Mouse (Mus musculus) neutrophil, adult 83 days (primary cell): ENCODE results near the gene Smg9. TPM values are rescaled to one million over a fixed set of nuclear protein-coding genes. Genes with fewer than 3 reads are reported as not detected.

Source experiments
- total RNA-seq, 2 experiments: library from RNA; stranded (reverse); gene quantifications; one replicate each; pipeline ENCODE4 v1.2.4; 2023

Gene Smg9
- total RNA-seq = 10 to 100 TPM; 47.5 to 50.1 TPM

GRCm38 (mm10) chr7:24399256-24400081, at the start of gene Smg9:
Smg9 (plus strand) TSS chr7:24399619.

GRCm38 (mm10) chr7:24369731-24370541, 29.5 kb upstream of the Smg9 start, which contains the start of gene Kcnn4:
Kcnn4 (plus strand) TSS chr7:24370263.

GRCm38 (mm10) chr7:24451855-24452311, 52.5 kb downstream of the Smg9 start, which contains the start of gene Irgc1:
Irgc1 (minus strand) TSS chr7:24452297.

GRCm38 (mm10) chr7:24462388-24463319, 63.2 kb downstream of the Smg9 start, which contains the start of gene Plaur:
Plaur (plus strand) TSS chr7:24462484.

Other genes starting within 250 kb of the Smg9 start
- under 1 TPM in 1 of 2 experiments, not detected in 1; 0.28 TPM for gene Zfp114, start 224.6 kb upstream of the Smg9 start, total RNA-seq
- 1 to 10 TPM; 3.6 to 4.0 TPM for gene Zfp111, start 188.2 kb upstream of the Smg9 start, total RNA-seq
- gene Zfp109, start 162.1 kb upstream of the Smg9 start, total RNA-seq = under 1 TPM; 0.73 to 0.90 TPM
- gene Zfp108, start 144.8 kb upstream of the Smg9 start, total RNA-seq = under 1 TPM in 1 of 2 experiments, not detected in 1; 0.35 TPM
- under 1 TPM; 0.18 to 0.57 TPM for gene Zfp93, start 129.2 kb upstream of the Smg9 start, total RNA-seq
- gene Zfp61, start 98.4 kb upstream of the Smg9 start, total RNA-seq = 1 to 10 TPM; 4.1 to 4.4 TPM
- 1 to 10 TPM in 1 of 2 experiments, under 1 TPM in 1; 0.50 to 1.2 TPM for gene Zfp94, start 83.0 kb upstream of the Smg9 start, total RNA-seq
- gene Tescl, start 65.7 kb upstream of the Smg9 start, total RNA-seq = not detected
- gene Lypd5, start 50.4 kb upstream of the Smg9 start, total RNA-seq = not detected
- 10 to 100 TPM; 18.0 to 23.3 TPM for gene Kcnn4, start 29.4 kb upstream of the Smg9 start, total RNA-seq
- 1 to 10 TPM; 1.2 to 1.6 TPM for gene Irgc1, start 52.7 kb downstream of the Smg9 start, total RNA-seq
- gene Plaur, start 62.9 kb downstream of the Smg9 start, total RNA-seq = 100 to 1,000 TPM; 869 to 905 TPM
- under 1 TPM in 1 of 2 experiments, not detected in 1; 0.20 TPM for gene Cadm4, start 82.4 kb downstream of the Smg9 start, total RNA-seq
- under 1 TPM; 0.53 to 0.96 TPM for gene Zfp428, start 107.4 kb downstream of the Smg9 start, total RNA-seq
- not detected for gene AC161166.1, start 112.8 kb downstream of the Smg9 start, total RNA-seq
- gene Irgq, start 131.1 kb downstream of the Smg9 start, total RNA-seq = 1 to 10 TPM; 5.8 to 6.4 TPM
- gene Pinlyp, start 146.5 kb downstream of the Smg9 start, total RNA-seq = not detected
- gene Xrcc1, start 146.7 kb downstream of the Smg9 start, total RNA-seq = 10 to 100 TPM; 33.5 to 34.6 TPM
- 10 to 100 TPM; 64.1 to 70.6 TPM for gene Ethe1, start 187.9 kb downstream of the Smg9 start, total RNA-seq
- under 1 TPM in 1 of 2 experiments, not detected in 1; 0.15 TPM for gene Zfp575, start 188.0 kb downstream of the Smg9 start, total RNA-seq
- gene Phldb3, start 211.1 kb downstream of the Smg9 start, total RNA-seq = 1 to 10 TPM; 6.0 to 6.7 TPM
- gene Lypd3, start 236.9 kb downstream of the Smg9 start, total RNA-seq = not detected